Mouse (Mus musculus) brain, embryonic 14.5 days (tissue): Measurements from ENCODE around the gene Itih4.

Source experiments
- CTCF ChIP-seq: fragments of 200-500 bp; IDR thresholded peaks from 2 replicates; pipeline ENCODE4 v1.5.1; 2012; ENCODE audit warnings: inconsistent platforms, mild to moderate bottlenecking, moderate library complexity, borderline replicate concordance; ENCODE audit not compliant: insufficient read depth, insufficient read length; ENCODE audit errors: extremely low read depth
- POLR2A ChIP-seq: fragments of 200-500 bp; IDR thresholded peaks from 2 replicates; pipeline ENCODE4 v1.6.1; 2012; ENCODE audit warnings: mild to moderate bottlenecking, inconsistent platforms, borderline replicate concordance; ENCODE audit not compliant: poor library complexity, insufficient read depth, insufficient read length, severe bottlenecking; ENCODE audit errors: extremely low read depth

GRCm38 (mm10) chr14:30880251-30880650 is 6.0 kb upstream of the Itih4 start:
- TF ChIP-seq CTCF (no peak), POLR2A (no peak)
